Comparison of ENCODE assay signal across 21 mouse cellular contexts in the genomic region with DNA sequence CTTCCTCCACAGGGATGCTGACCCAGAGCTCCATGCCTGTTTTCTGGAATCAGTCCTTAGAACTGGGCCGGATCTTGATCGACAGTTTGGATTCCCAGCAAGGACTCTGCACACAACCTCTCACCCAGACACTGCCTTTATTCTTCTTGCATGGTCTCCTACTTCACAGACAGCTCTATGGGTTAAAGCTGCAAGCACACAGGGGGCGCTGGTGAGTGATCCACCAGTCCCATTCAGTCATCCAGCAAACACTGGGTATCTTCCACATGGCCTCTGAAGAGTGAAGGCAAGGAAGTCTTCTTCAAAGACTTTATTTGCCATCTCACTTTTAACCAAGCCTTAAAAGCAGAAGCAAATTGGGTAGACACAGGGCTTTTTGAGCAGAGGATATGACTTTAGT. TPM values are rescaled to one million over a fixed set of nuclear protein-coding genes. Genes with fewer than 3 reads are reported as not detected.
A peak's percentile ranks its signal among the peaks of the same experiment; 100 is the strongest.
DNase-seq lines count a peak whose midpoint lies in the region; ATAC-seq and TF ChIP-seq lines count a peak whose summit lies in the region.
"Had no signal": no experiment of that assay in that cellular context is flagged by ENCODE, and none has a peak within 500 bp of the region (broad histone marks: within the 10 kb centered on the region; RNA-seq: fewer than 3 reads in every experiment).

No protein-coding gene starts in this region.

- peak; percentile 32; the same call in 1 of the 2 replicates for TF ChIP-seq CTCF in intestine, postnatal 0 days (IDR thresholded peaks at IDR 0.05; ENCODE audit: low read depth)
- TF ChIP-seq CTCF in thymus, adult 2 months (IDR thresholded peaks at IDR 0.05; ENCODE audit: borderline replicate concordance, control insufficient read depth, extremely low read depth, insufficient read depth, low read length, poor library complexity): no peak

- no peak for ATAC-seq in intestine, postnatal 0 days
- ATAC-seq in intestine, embryonic 16.5 days: no peak
- ATAC-seq in common myeloid progenitor, adult 5-6 weeks (replicated peaks; ENCODE audit: low read depth, poor library complexity, severe bottlenecking): peak; percentile 60; the same call in 1 of the 2 replicates

- H3K36me3 ChIP-seq in intestine, postnatal 0 days (ENCODE audit: control insufficient read depth, insufficient read depth): no peaks in the 10 kb centered on the region
- H3K36me3 ChIP-seq in intestine, embryonic 16.5 days (ENCODE audit: control insufficient read depth, insufficient read depth, low read length): no peaks in the 10 kb centered on the region
- H3K36me3 ChIP-seq in thymus, adult 2 months (ENCODE audit: control insufficient read depth, insufficient read depth, low read length): no peaks in the 10 kb centered on the region
- H3K36me3 ChIP-seq: embryonic facial prominence, embryonic 15.5 days; forebrain, embryonic 10.5 days; lung, embryonic 15.5 days; stomach, embryonic 15.5 days had no signal

- no peak for TF ChIP-seq POLR2A in thymus, adult 2 months (IDR thresholded peaks at IDR 0.05; ENCODE audit: control insufficient read depth, extremely low read depth, insufficient read depth, low read length, poor library complexity)

- DNase-seq in thymus, adult 2 months: peak; percentile 10
- no peak for DNase-seq in thymus, adult 18-20 months
- DNase-seq in thymus, postnatal 4 days: peak; percentile 56
- no peak for DNase-seq in gastrocnemius, postnatal 36 days
- no peak for DNase-seq in T-cell, adult 2 months (ENCODE audit: low spot score)
- DNase-seq: adrenal gland, postnatal 25 days; cerebellum, adult 9-10 months; gastrocnemius, postnatal 14 days; heart, postnatal 14 days; kidney, adult 18-20 months; kidney, postnatal 14 days; layer of hippocampus, adult 9-11 months had no signal

- no peaks in the 10 kb centered on the region for H3K27me3 ChIP-seq in intestine, postnatal 0 days (replicated peaks; ENCODE audit: control insufficient read depth, insufficient read depth, low read length)
- no peaks in the 10 kb centered on the region for H3K27me3 ChIP-seq in intestine, embryonic 16.5 days (replicated peaks; ENCODE audit: control insufficient read depth, insufficient read depth, low read length)
- no peaks in the 10 kb centered on the region for H3K27me3 ChIP-seq in thymus, adult 2 months (ENCODE audit: control insufficient read depth, insufficient read depth, low read length)
- H3K27me3 ChIP-seq: embryonic facial prominence, embryonic 15.5 days; hindbrain, embryonic 13.5 days; lung, embryonic 15.5 days; stomach, embryonic 15.5 days had no signal

- intact Hi-C loops in gastrocnemius, postnatal 36 days (cut with DNase I): no loop called here

- no peak overlapping the region for H3K9ac ChIP-seq in intestine, postnatal 0 days (ENCODE audit: low read depth, low read length)
- no peak overlapping the region for H3K9ac ChIP-seq in intestine, embryonic 16.5 days (ENCODE audit: low read depth, low read length)
- H3K9ac ChIP-seq: embryonic facial prominence, embryonic 15.5 days; hindbrain, embryonic 13.5 days; lung, embryonic 15.5 days; stomach, embryonic 15.5 days had no signal

- no peak overlapping the region for H3K4me3 ChIP-seq in intestine, postnatal 0 days (ENCODE audit: low read depth, low read length)
- H3K4me3 ChIP-seq in intestine, embryonic 16.5 days (ENCODE audit: low read length): no peak overlapping the region
- H3K4me3 ChIP-seq in thymus, adult 2 months (ENCODE audit: control insufficient read depth, insufficient read depth, low read length): no peak overlapping the region
- H3K4me3 ChIP-seq: embryonic facial prominence, embryonic 15.5 days; forebrain, embryonic 10.5 days; hindbrain, embryonic 13.5 days; lung, embryonic 15.5 days; stomach, embryonic 15.5 days had no signal

- H3K9me3 ChIP-seq in intestine, postnatal 0 days (ENCODE audit: control insufficient read depth): no peaks in the 10 kb centered on the region
- H3K9me3 ChIP-seq in intestine, embryonic 16.5 days (ENCODE audit: control insufficient read depth, low read length): no peaks in the 10 kb centered on the region
- H3K9me3 ChIP-seq: embryonic facial prominence, embryonic 15.5 days; forebrain, embryonic 10.5 days; hindbrain, embryonic 13.5 days; lung, embryonic 15.5 days; stomach, embryonic 15.5 days had no signal

- no peak overlapping the region for H3K4me2 ChIP-seq in intestine, postnatal 0 days (replicated peaks; ENCODE audit: low read depth)
- no peak overlapping the region for H3K4me2 ChIP-seq in intestine, embryonic 16.5 days (ENCODE audit: low read depth, low read length)
- H3K4me2 ChIP-seq: embryonic facial prominence, embryonic 15.5 days; heart, embryonic 11.5 days; hindbrain, embryonic 13.5 days; lung, embryonic 15.5 days; stomach, embryonic 15.5 days had no signal

- no peak overlapping the region for H3K27ac ChIP-seq in intestine, postnatal 0 days (ENCODE audit: low read depth, low read length)
- no peak overlapping the region for H3K27ac ChIP-seq in intestine, embryonic 16.5 days (ENCODE audit: low read length)
- no peak overlapping the region for H3K27ac ChIP-seq in thymus, adult 2 months (ENCODE audit: control insufficient read depth, insufficient read depth, low read length)
- H3K27ac ChIP-seq: embryonic facial prominence, embryonic 15.5 days; forebrain, embryonic 10.5 days; hindbrain, embryonic 13.5 days; lung, embryonic 15.5 days; stomach, embryonic 15.5 days had no signal

- 69% methylated on average over 3 of the region's 3 CpGs for WGBS in intestine, postnatal 0 days
- 59% methylated on average over 3 of the region's 3 CpGs for WGBS in intestine, embryonic 16.5 days
- WGBS in thymus, adult 2 months: 68% methylated on average over 3 of the region's 3 CpGs

- no peaks in the 10 kb centered on the region for H3K4me1 ChIP-seq in intestine, postnatal 0 days (replicated peaks; ENCODE audit: control insufficient read depth, insufficient read depth, low read length)
- H3K4me1 ChIP-seq in intestine, embryonic 16.5 days (ENCODE audit: control insufficient read depth, insufficient read depth, low read length): no peaks in the 10 kb centered on the region
- H3K4me1 ChIP-seq in thymus, adult 2 months (replicated peaks; ENCODE audit: control insufficient read depth, insufficient read depth, low read length): no peaks in the 10 kb centered on the region
- H3K4me1 ChIP-seq: embryonic facial prominence, embryonic 15.5 days; forebrain, embryonic 10.5 days; hindbrain, embryonic 13.5 days; lung, embryonic 15.5 days; stomach, embryonic 15.5 days had no signal

RNA-seq across cellular contexts. Expression of gene Ilk, which starts 21.0 kb away (rescaled TPM):
- polyA plus RNA-seq in intestine, postnatal 0 days (2015; fragmentation: Nextera tagmentation; extraction: Ambion mirVana): 173 and 178 TPM in 2 replicates
- polyA plus RNA-seq in intestine, embryonic 16.5 days (2015; fragmentation: Nextera tagmentation; extraction: Ambion mirVana): 317 and 323 TPM in 2 replicates
- 179 and 182 TPM in 2 replicates for polyA plus RNA-seq in thymus, adult 2 months (2012; rRNA removed)
- 100 and 110 TPM in 2 replicates for total RNA-seq in common myeloid progenitor, adult 5-6 weeks (2017)
- 10 to 100 TPM; 44.3 to 45.6 TPM for total RNA-seq in gastrocnemius, postnatal 36 days (2021)

RNA-seq across cellular contexts. Expression of gene Rrp8, which starts 21.8 kb away (rescaled TPM):
- polyA plus RNA-seq in intestine, postnatal 0 days (2015; fragmentation: Nextera tagmentation; extraction: Ambion mirVana): 12.7 and 15.0 TPM in 2 replicates
- polyA plus RNA-seq in intestine, embryonic 16.5 days (2015; fragmentation: Nextera tagmentation; extraction: Ambion mirVana): 26.2 and 32.6 TPM in 2 replicates
- 16.3 and 17.1 TPM in 2 replicates for polyA plus RNA-seq in thymus, adult 2 months (2012; rRNA removed)
- 26.5 and 32.6 TPM in 2 replicates for total RNA-seq in common myeloid progenitor, adult 5-6 weeks (2017)
- 10 to 100 TPM in 1 of 2 experiments, 1 to 10 TPM in 1; 9.9 to 13.3 TPM for total RNA-seq in gastrocnemius, postnatal 36 days (2021)

RNA-seq across cellular contexts. Expression of gene Taf10, which starts 28.8 kb away (rescaled TPM):
- 164 and 168 TPM in 2 replicates for polyA plus RNA-seq in intestine, postnatal 0 days (2015; fragmentation: Nextera tagmentation; extraction: Ambion mirVana)
- 114 and 119 TPM in 2 replicates for polyA plus RNA-seq in intestine, embryonic 16.5 days (2015; fragmentation: Nextera tagmentation; extraction: Ambion mirVana)
- 553 and 667 TPM in 2 replicates for polyA plus RNA-seq in thymus, adult 2 months (2012; rRNA removed)
- total RNA-seq in common myeloid progenitor, adult 5-6 weeks (2017): 179 and 220 TPM in 2 replicates
- total RNA-seq in gastrocnemius, postnatal 36 days (2021): 10 to 100 TPM; 64.6 to 74.8 TPM

RNA-seq across cellular contexts. Expression of gene Tpp1, which starts 36.7 kb away (rescaled TPM):
- 176 and 184 TPM in 2 replicates for polyA plus RNA-seq in intestine, postnatal 0 days (2015; fragmentation: Nextera tagmentation; extraction: Ambion mirVana)
- 152 and 191 TPM in 2 replicates for polyA plus RNA-seq in intestine, embryonic 16.5 days (2015; fragmentation: Nextera tagmentation; extraction: Ambion mirVana)
- 134 and 153 TPM in 2 replicates for polyA plus RNA-seq in thymus, adult 2 months (2012; rRNA removed)
- 18.3 and 25.7 TPM in 2 replicates for total RNA-seq in common myeloid progenitor, adult 5-6 weeks (2017)
- total RNA-seq in gastrocnemius, postnatal 36 days (2021): 10 to 100 TPM; 37.0 to 40.7 TPM

Comparison
In these comparisons a context has a peak if more than half of its experiments do, and no peak if none do; other contexts are left out.
1. DNase-seq: peak in thymus, adult 2 months (single experiment) and thymus, postnatal 4 days (single experiment); none in thymus, adult 18-20 months (0 of 2), gastrocnemius, postnatal 36 days (0 of 2) and T-cell, adult 2 months (single experiment).